Mouse (Mus musculus) E14TG2a.4 (cell line): ENCODE measurements around the gene Cyth2.

Experiments
- H3K27me3 ChIP-seq: 2 replicates; pipeline ENCODE4 v1.6.1; 2014; ENCODE audit warnings: low read length, control low read depth; ENCODE audit not compliant: insufficient read depth
- H3K36me3 ChIP-seq: 2 replicates; pipeline ENCODE4 v1.6.1; 2014; ENCODE audit warnings: low read length, control low read depth; ENCODE audit not compliant: insufficient read depth
- H3K4me1 ChIP-seq: replicated peaks from 2 replicates; pipeline ENCODE4 v1.6.1; 2014; ENCODE audit warnings: low read depth, low read length, control low read depth
- H3K4me3 ChIP-seq: replicated peaks from 2 replicates; pipeline ENCODE4 v1.5.1; 2014; ENCODE audit warnings: mild to moderate bottlenecking, low read length
- H3K9me3 ChIP-seq: 2 replicates; pipeline ENCODE4 v1.6.1; 2014; ENCODE audit warnings: low read length, control low read depth
- CTCF ChIP-seq: conservative IDR thresholded peaks from 2 replicates; pipeline ENCODE4 v1.5.1; 2014; ENCODE audit warnings: low read length
- NANOG ChIP-seq: IDR thresholded peaks from 2 replicates; pipeline ENCODE4 v1.6.1; 2014; ENCODE audit warnings: borderline replicate concordance, low read length, mixed read lengths
- POU5F1 ChIP-seq: IDR thresholded peaks from 2 replicates; pipeline ENCODE4 v1.6.1; 2014; ENCODE audit warnings: low read length, borderline replicate concordance

Cyth2 gene

GRCm38 (mm10) chr7:45793969-45794585 lies 20.3 kb downstream of the Cyth2 start:
- Histone ChIP-seq H3K4me3 (peak overlapping the region; percentile 71), H3K9me3 (peaks cover 5% of the 10 kb centered on the region; the same call in 1 of the 2 replicates), H3K36me3 (peaks cover 21% of the 10 kb centered on the region), H3K4me1 (peaks cover 61% of the 10 kb centered on the region), H3K27me3 (peaks cover 34% of the 10 kb centered on the region)
- TF ChIP-seq NANOG: no peak
- no peak for TF ChIP-seq CTCF
- TF ChIP-seq POU5F1: no peak

- Histone ChIP-seq H3K4me1 (peaks cover 59% of the 10 kb centered on the region), H3K27me3 (peaks cover 31% of the 10 kb centered on the region), H3K9me3 (peaks cover 5% of the 10 kb centered on the region; the same call in 1 of the 2 replicates), H3K36me3 (peaks cover 28% of the 10 kb centered on the region), H3K4me3 (peak overlapping the region; percentile 71)
- TF ChIP-seq POU5F1 (no peak), CTCF (no peak), NANOG (no peak)
These were observed 21.1 kb downstream of the Cyth2 start for GRCm38 (mm10) chr7:45793240-45793639.

- no peak for TF ChIP-seq POU5F1
- Histone ChIP-seq H3K27me3 (peaks cover 20% of the 10 kb centered on the region), H3K36me3 (peaks cover 32% of the 10 kb centered on the region), H3K4me3 (peak overlapping the region; percentile 45), H3K4me1 (peaks cover 61% of the 10 kb centered on the region), H3K9me3 (peaks cover 5% of the 10 kb centered on the region; the same call in 1 of the 2 replicates)
These were observed 22.5 kb downstream of the Cyth2 start for GRCm38 (mm10) chr7:45791756-45792490.

- Histone ChIP-seq H3K9me3 (peaks cover 5% of the 10 kb centered on the region; the same call in 1 of the 2 replicates), H3K4me1 (peaks cover 71% of the 10 kb centered on the region), H3K27me3 (peaks cover 20% of the 10 kb centered on the region), H3K4me3 (no peak overlapping the region), H3K36me3 (peaks cover 32% of the 10 kb centered on the region)
- TF ChIP-seq CTCF (no peak), NANOG (no peak), POU5F1 (no peak)
These were observed 23.7 kb downstream of the Cyth2 start for GRCm38 (mm10) chr7:45790721-45791120.

GRCm38 (mm10) chr7:45787642-45788041 lies 26.7 kb downstream of the Cyth2 start:
- peaks cover 63% of the 10 kb centered on the region for H3K4me1 ChIP-seq
- peaks cover 4% of the 10 kb centered on the region; the same call in 1 of the 2 replicates for H3K27me3 ChIP-seq
- TF ChIP-seq NANOG (no peak), POU5F1 (no peak), CTCF (no peak)
- peaks cover 5% of the 10 kb centered on the region; the same call in 1 of the 2 replicates for H3K9me3 ChIP-seq
- H3K4me3 ChIP-seq: peak overlapping the region; percentile 84
- peaks cover 32% of the 10 kb centered on the region for H3K36me3 ChIP-seq

- Histone ChIP-seq H3K36me3 (peaks cover 32% of the 10 kb centered on the region), H3K27me3 (peaks cover 10% of the 10 kb centered on the region), H3K4me3 (peak overlapping the region; percentile 84), H3K9me3 (peaks cover 5% of the 10 kb centered on the region; the same call in 1 of the 2 replicates), H3K4me1 (peaks cover 56% of the 10 kb centered on the region)
- TF ChIP-seq CTCF (no peak), NANOG (no peak), POU5F1 (no peak)
These were observed 27.5 kb downstream of the Cyth2 start for GRCm38 (mm10) chr7:45786661-45787413.

GRCm38 (mm10) chr7:45786136-45786578 lies 28.2 kb downstream of the Cyth2 start:
- TF ChIP-seq POU5F1 (no peak), NANOG (no peak), CTCF (no peak)
- peaks cover 10% of the 10 kb centered on the region for H3K27me3 ChIP-seq

More at GRCm38 (mm10) chr7:45786136-45786578, 28.2 kb downstream of the Cyth2 start:
- peaks cover 51% of the 10 kb centered on the region for H3K4me1 ChIP-seq
- peaks cover 5% of the 10 kb centered on the region; the same call in 1 of the 2 replicates for H3K9me3 ChIP-seq
- H3K4me3 ChIP-seq: peak overlapping the region; percentile 84
- peaks cover 31% of the 10 kb centered on the region for H3K36me3 ChIP-seq
